Mouse (Mus musculus): ENCODE measurements around the gene Mael. TPM values are rescaled to one million over a fixed set of nuclear protein-coding genes. Genes with fewer than 3 reads are reported as not detected.

Mael gene
- 3,018 TPM for polyA plus RNA-seq (2014; fragmentation: Illumina TruSeq; extraction: RNeasy Lipid Tissue Mini Kit (QIAGEN cat#74804); ENCODE audit: low read depth, low replicate concordance)

GRCm38 (mm10) chr1:166238315-166238969, at the start of gene Mael:
Gene Mael, minus strand, starts transcription at chr1:166238747.

GRCm38 (mm10) chr1:166253898-166254894, 15.6 kb upstream of the Mael start, which contains the start of gene Ildr2:
Gene Ildr2, plus strand, starts transcription at chr1:166254139.

Other genes with a start within 250 kb of the Mael start
- 16.0 TPM for gene Pou2f1, start 236.1 kb downstream of the Mael start, polyA plus RNA-seq (2014; fragmentation: Illumina TruSeq; extraction: RNeasy Lipid Tissue Mini Kit (QIAGEN cat#74804); ENCODE audit: low read depth, low replicate concordance)
- 0.06 TPM for gene Dusp27, start 110.8 kb downstream of the Mael start, polyA plus RNA-seq (2014; fragmentation: Illumina TruSeq; extraction: RNeasy Lipid Tissue Mini Kit (QIAGEN cat#74804); ENCODE audit: low read depth, low replicate concordance)
- not detected for gene Gpa33, start 108.5 kb downstream of the Mael start, polyA plus RNA-seq (2014; fragmentation: Illumina TruSeq; extraction: RNeasy Lipid Tissue Mini Kit (QIAGEN cat#74804); ENCODE audit: low read depth, low replicate concordance)
- 0.67 TPM for gene Ildr2, start 15.4 kb upstream of the Mael start, polyA plus RNA-seq (2014; fragmentation: Illumina TruSeq; extraction: RNeasy Lipid Tissue Mini Kit (QIAGEN cat#74804); ENCODE audit: low read depth, low replicate concordance)
- 26.7 TPM for gene Tada1, start 140.3 kb upstream of the Mael start, polyA plus RNA-seq (2014; fragmentation: Illumina TruSeq; extraction: RNeasy Lipid Tissue Mini Kit (QIAGEN cat#74804); ENCODE audit: low read depth, low replicate concordance)
- gene Pogk, start 171.1 kb upstream of the Mael start, polyA plus RNA-seq (2014; fragmentation: Illumina TruSeq; extraction: RNeasy Lipid Tissue Mini Kit (QIAGEN cat#74804); ENCODE audit: low read depth, low replicate concordance), result 12.8 TPM